Mouse (Mus musculus) limb, embryonic 15.5 days (tissue): ENCODE results near the gene Gm45753. TPM values are rescaled to one million over a fixed set of nuclear protein-coding genes. Genes with fewer than 3 reads are reported as not detected.

Source experiments
- ATAC-seq: fragments of 200-750 bp; cut with Nextera tagmentation; 2 replicates; pipeline ENCODE4 v1.8.0; 2017; ENCODE audit warnings: low read depth, moderate TSS enrichment; ENCODE audit not compliant: insufficient number of reproducible peaks, low FRiP score, low TSS enrichment
- H3K27ac ChIP-seq: fragments of 300-500 bp; sonication (generic); 2 replicates; pipeline ENCODE4 v1.5.1; 2015; ENCODE audit warnings: moderate library complexity, mild to moderate bottlenecking, inconsistent platforms
- H3K27me3 ChIP-seq: fragments of 300-500 bp; sonication (generic); 2 replicates; pipeline ENCODE4 v1.6.1; 2015; ENCODE audit warnings: inconsistent platforms
- H3K36me3 ChIP-seq: fragments of 300-500 bp; sonication (generic); 2 replicates; pipeline ENCODE4 v1.6.1; 2015; ENCODE audit warnings: inconsistent platforms
- H3K4me1 ChIP-seq: fragments of 300-500 bp; sonication (generic); 2 replicates; pipeline ENCODE4 v1.6.1; 2015; ENCODE audit warnings: inconsistent platforms
- H3K4me2 ChIP-seq: fragments of 300-500 bp; sonication (generic); 2 replicates; pipeline ENCODE4 v1.6.1; 2015; ENCODE audit warnings: mild to moderate bottlenecking, inconsistent platforms
- H3K4me3 ChIP-seq: fragments of 300-500 bp; sonication (generic); 2 replicates; pipeline ENCODE4 v1.5.1; 2015; ENCODE audit warnings: mild to moderate bottlenecking, inconsistent platforms
- H3K9ac ChIP-seq: fragments of 300-500 bp; sonication (generic); 2 replicates; pipeline ENCODE4 v1.6.1; 2015; ENCODE audit warnings: inconsistent platforms
- H3K9me3 ChIP-seq: fragments of 300-500 bp; sonication (generic); 2 replicates; pipeline ENCODE4 v1.6.1; 2016; ENCODE audit warnings: inconsistent platforms
- WGBS: fragments of 180-500 bp; shearing (Covaris S2); methylation state at CpG from one replicate; pipeline ENCODE4 v1.1.7; 2015; 5-methylcytosine and 5-hydroxymethylcytosine counted together
- polyA plus RNA-seq: library from polyadenylated mRNA; unstranded; fragments of >200 nt; fragmentation: Nextera tagmentation; extraction: Ambion mirVana; gene quantifications from 2 replicates; pipeline ENCODE4 v1.2.1, GENCODE M21; 2015

Gene Gm45753
- polyA plus RNA-seq, 1 experiment from 2014 or later: 0.08 TPM

- no peak overlapping the region for H3K4me2 ChIP-seq
- no peaks in the 10 kb centered on the region for H3K27me3 ChIP-seq
- 84% methylated on average over 2 of the region's 2 CpGs for WGBS
- no peaks in the 10 kb centered on the region for H3K36me3 ChIP-seq
- ATAC-seq: no peak
- H3K27ac ChIP-seq: no peak overlapping the region
- no peaks in the 10 kb centered on the region for H3K9me3 ChIP-seq
- no peaks in the 10 kb centered on the region for H3K4me1 ChIP-seq
- H3K4me3 ChIP-seq: no peak overlapping the region
- H3K9ac ChIP-seq: no peak overlapping the region
Observed at GRCm38 (mm10) chr8:45321365-45321764, 13.1 kb upstream of the Gm45753 start.

DNA sequence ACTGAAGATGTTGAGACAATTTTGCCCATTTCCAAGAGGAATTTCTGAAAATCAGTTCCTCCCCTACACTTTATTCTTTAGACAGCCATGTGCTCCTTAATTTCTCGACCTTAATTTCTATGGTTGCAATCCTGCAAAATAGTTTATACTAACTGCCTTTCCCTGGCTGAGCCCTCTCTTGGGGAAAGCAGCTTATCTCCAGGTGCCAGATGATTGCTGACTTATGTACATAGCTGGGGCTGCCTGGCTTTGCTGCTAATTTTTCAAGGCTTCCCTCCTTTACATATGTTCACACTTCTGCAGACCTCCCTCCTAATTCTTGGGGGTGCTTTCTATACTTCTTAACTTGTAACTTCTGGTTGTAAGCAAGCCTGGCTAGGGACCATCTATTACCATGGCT is 12.7 kb upstream of the Gm45753 start:
- WGBS: 53% methylated on average over 1 of the region's 1 CpGs
- no peak overlapping the region for H3K27ac ChIP-seq
- H3K9me3 ChIP-seq: no peaks in the 10 kb centered on the region
- no peaks in the 10 kb centered on the region for H3K4me1 ChIP-seq
- H3K27me3 ChIP-seq: no peaks in the 10 kb centered on the region
- no peak for ATAC-seq
- H3K9ac ChIP-seq: no peak overlapping the region
- no peaks in the 10 kb centered on the region for H3K36me3 ChIP-seq
- no peak overlapping the region for H3K4me3 ChIP-seq
- no peak overlapping the region for H3K4me2 ChIP-seq

- H3K27me3 ChIP-seq: no peaks in the 10 kb centered on the region
- no peak for ATAC-seq
- H3K4me3 ChIP-seq: no peak overlapping the region
- no peak overlapping the region for H3K9ac ChIP-seq
- no peak overlapping the region for H3K4me2 ChIP-seq
- H3K36me3 ChIP-seq: no peaks in the 10 kb centered on the region
- H3K4me1 ChIP-seq: no peaks in the 10 kb centered on the region
- no peaks in the 10 kb centered on the region for H3K9me3 ChIP-seq
- WGBS: 56% methylated on average over 4 of the region's 4 CpGs
- H3K27ac ChIP-seq: no peak overlapping the region
Observed at GRCm38 (mm10) chr8:45310967-45311366, 2.7 kb upstream of the Gm45753 start.

DNA sequence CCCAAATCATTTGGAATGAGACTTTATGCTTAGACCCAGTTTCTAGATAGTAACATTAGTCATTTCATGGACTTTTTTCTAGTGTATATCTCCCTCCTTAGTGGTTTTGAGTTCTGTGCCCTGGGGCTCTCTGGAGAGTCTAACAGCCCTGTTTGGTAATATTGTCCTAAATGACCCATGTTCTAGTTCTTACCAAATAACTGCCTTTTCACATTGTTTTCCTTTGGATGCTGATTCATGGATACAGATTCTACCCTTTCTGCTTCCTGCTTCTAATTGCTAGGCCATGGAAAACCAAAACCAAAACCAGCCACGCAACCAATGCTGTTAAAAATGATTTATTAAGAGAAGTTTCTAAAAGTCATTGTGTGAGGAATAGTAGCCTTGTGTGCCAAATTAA is 2.8 kb downstream of the Gm45753 start:
- Histone ChIP-seq H3K4me1 (0 out of 2 replicates have a peak, but pooled peaks cover 2% of the 10 kb centered on the region), H3K9me3 (no peaks in the 10 kb centered on the region), H3K36me3 (no peaks in the 10 kb centered on the region), H3K4me3 (no peak overlapping the region), H3K27me3 (no peaks in the 10 kb centered on the region), H3K4me2 (no peak overlapping the region), H3K27ac (no peak overlapping the region), H3K9ac (no peak overlapping the region)
- ATAC-seq: no peak
- WGBS: 60% methylated on average over 1 of the region's 1 CpGs

DNA sequence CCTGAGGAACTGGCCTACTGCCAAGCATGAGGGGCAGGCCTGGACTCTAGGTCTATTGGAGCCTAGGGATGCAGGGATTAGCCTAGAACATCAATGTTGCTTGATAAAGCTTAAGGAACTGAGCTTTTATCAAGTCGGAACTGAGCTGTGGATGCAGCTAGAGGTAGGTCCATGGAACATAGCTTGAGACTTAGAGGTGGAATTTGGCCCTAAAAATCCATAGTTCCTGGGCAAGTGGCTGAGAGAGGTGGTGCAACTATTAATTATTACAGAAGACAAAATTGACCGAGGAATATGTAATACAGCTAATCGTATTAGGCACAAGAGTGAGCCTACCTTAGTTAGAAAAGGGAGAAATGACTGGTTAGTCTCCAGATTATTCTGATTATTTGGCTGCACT is 3.9 kb downstream of the Gm45753 start:
- 91% methylated on average over 3 of the region's 3 CpGs for WGBS
- H3K36me3 ChIP-seq: no peaks in the 10 kb centered on the region
- H3K9ac ChIP-seq: no peak overlapping the region
- no peaks in the 10 kb centered on the region for H3K27me3 ChIP-seq
- H3K4me2 ChIP-seq: no peak overlapping the region
- H3K9me3 ChIP-seq: no peaks in the 10 kb centered on the region
- no peak overlapping the region for H3K4me3 ChIP-seq
- no peak overlapping the region for H3K27ac ChIP-seq
- 0 out of 2 replicates have a peak, but pooled peaks cover 2% of the 10 kb centered on the region for H3K4me1 ChIP-seq
- no peak for ATAC-seq

DNA sequence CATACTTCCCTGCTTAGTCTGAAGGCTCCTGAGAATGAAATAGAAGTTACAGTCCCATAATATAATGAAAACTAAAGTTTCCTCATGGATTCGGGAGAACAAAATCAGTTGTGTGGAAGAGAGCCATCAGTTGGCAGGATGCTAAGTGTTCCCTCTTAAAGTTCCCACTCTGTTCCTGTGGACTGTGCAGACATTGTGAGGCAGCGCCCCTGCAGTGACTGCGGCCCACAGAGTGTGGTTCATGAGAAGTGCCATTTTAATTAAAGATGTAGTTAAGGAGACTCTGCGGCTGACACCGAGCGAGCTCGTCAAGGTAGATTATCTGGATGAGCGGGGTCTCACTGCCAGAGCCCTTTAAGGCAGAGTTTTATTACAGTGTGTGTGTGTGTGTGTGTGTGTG is 5.9 kb downstream of the Gm45753 start:
- 35% methylated on average over 8 of the region's 8 CpGs for WGBS
- 0 out of 2 replicates have a peak, but pooled peaks cover 2% of the 10 kb centered on the region for H3K4me1 ChIP-seq
- H3K27ac ChIP-seq: no peak overlapping the region
- H3K9me3 ChIP-seq: no peaks in the 10 kb centered on the region
- ATAC-seq: no peak
- no peak overlapping the region for H3K9ac ChIP-seq
- H3K4me2 ChIP-seq: no peak overlapping the region
- no peak overlapping the region for H3K4me3 ChIP-seq
- no peaks in the 10 kb centered on the region for H3K36me3 ChIP-seq
- H3K27me3 ChIP-seq: no peaks in the 10 kb centered on the region

- Histone ChIP-seq H3K4me2 (no peak overlapping the region), H3K4me1 (no peaks in the 10 kb centered on the region), H3K4me3 (no peak overlapping the region), H3K27me3 (no peaks in the 10 kb centered on the region), H3K36me3 (no peaks in the 10 kb centered on the region), H3K27ac (no peak overlapping the region), H3K9ac (no peak overlapping the region), H3K9me3 (no peaks in the 10 kb centered on the region)
- 87% methylated on average over 6 of the region's 6 CpGs for WGBS
- ATAC-seq: no peak
Observed at GRCm38 (mm10) chr8:45295276-45295675, 13.0 kb downstream of the Gm45753 start.

- Histone ChIP-seq H3K4me2 (no peak within 1 kb of the TSS), H3K4me1 (no peaks in the 10 kb centered on the region), H3K9ac (no peak within 1 kb of the TSS), H3K36me3 (no peaks in the 10 kb centered on the region), H3K4me3 (no peak within 1 kb of the TSS), H3K27me3 (no peaks in the 10 kb centered on the region), H3K9me3 (no peaks in the 10 kb centered on the region), H3K27ac (no peak within 1 kb of the TSS)
- ATAC-seq: no peak
- WGBS: 89% methylated on average over 7 of the region's 7 CpGs
Observed at GRCm38 (mm10) chr8:45294687-45295086, 13.6 kb downstream of the Gm45753 start, which contains the start of gene Klkb1. Gene Klkb1 (minus strand): TSS chr8:45294859.

GRCm38 (mm10) chr8:45291790-45292189 is 16.5 kb downstream of the Gm45753 start:
- Histone ChIP-seq H3K4me1 (no peaks in the 10 kb centered on the region), H3K9me3 (no peaks in the 10 kb centered on the region), H3K4me3 (no peak overlapping the region), H3K27me3 (no peaks in the 10 kb centered on the region), H3K27ac (no peak overlapping the region), H3K9ac (no peak overlapping the region), H3K36me3 (no peaks in the 10 kb centered on the region), H3K4me2 (no peak overlapping the region)
- ATAC-seq: no peak
- WGBS: 81% methylated on average over 2 of the region's 2 CpGs

DNA sequence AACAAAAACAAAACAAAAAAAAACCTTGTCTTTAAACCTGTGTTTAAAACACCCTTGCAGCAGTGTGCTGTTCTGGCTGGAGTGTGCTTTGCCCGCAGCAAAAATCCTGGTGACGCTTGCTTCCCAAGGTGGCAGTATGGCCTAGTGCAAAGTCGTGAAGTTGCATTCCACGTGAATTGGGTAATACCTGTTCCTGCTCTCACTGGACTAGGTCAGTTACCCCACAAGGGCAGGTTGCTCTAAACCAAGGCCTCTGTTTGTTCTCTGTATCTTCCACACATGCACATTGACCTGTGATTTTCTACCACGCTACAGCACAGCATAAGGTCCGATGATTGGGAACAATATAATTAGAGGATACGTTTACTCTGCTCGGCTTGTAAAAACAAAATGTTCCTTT is 26.6 kb downstream of the Gm45753 start:
- Histone ChIP-seq H3K9me3 (no peaks in the 10 kb centered on the region), H3K9ac (no peak overlapping the region), H3K36me3 (no peaks in the 10 kb centered on the region), H3K4me3 (no peak overlapping the region), H3K27ac (no peak overlapping the region), H3K27me3 (no peaks in the 10 kb centered on the region), H3K4me2 (no peak overlapping the region), H3K4me1 (no peaks in the 10 kb centered on the region)
- 63% methylated on average over 8 of the region's 8 CpGs for WGBS
- ATAC-seq: no peak

GRCm38 (mm10) chr8:45277453-45277852 is 30.8 kb downstream of the Gm45753 start:
- no peak overlapping the region for H3K9ac ChIP-seq
- H3K4me3 ChIP-seq: no peak overlapping the region
- H3K36me3 ChIP-seq: no peaks in the 10 kb centered on the region
- no peaks in the 10 kb centered on the region for H3K9me3 ChIP-seq
- no peaks in the 10 kb centered on the region for H3K4me1 ChIP-seq
- H3K4me2 ChIP-seq: no peak overlapping the region
- no peak overlapping the region for H3K27ac ChIP-seq
- 65% methylated on average over 3 of the region's 3 CpGs for WGBS
- no peak for ATAC-seq
- H3K27me3 ChIP-seq: no peaks in the 10 kb centered on the region

GRCm38 (mm10) chr8:45274317-45274716 is 33.9 kb downstream of the Gm45753 start:
- H3K36me3 ChIP-seq: no peaks in the 10 kb centered on the region
- H3K27me3 ChIP-seq: no peaks in the 10 kb centered on the region
- H3K27ac ChIP-seq: no peak overlapping the region
- H3K9me3 ChIP-seq: no peaks in the 10 kb centered on the region
- no peak overlapping the region for H3K9ac ChIP-seq
- ATAC-seq: no peak
- H3K4me3 ChIP-seq: no peak overlapping the region
- no peaks in the 10 kb centered on the region for H3K4me1 ChIP-seq
- WGBS: 72% methylated on average over 4 of the region's 4 CpGs
- H3K4me2 ChIP-seq: no peak overlapping the region

GRCm38 (mm10) chr8:45269056-45269455 is 39.2 kb downstream of the Gm45753 start:
- Histone ChIP-seq H3K4me3 (no peak overlapping the region), H3K9me3 (0 out of 2 replicates have a peak, but pooled peaks cover 2% of the 10 kb centered on the region), H3K9ac (no peak overlapping the region), H3K27ac (no peak overlapping the region), H3K4me2 (no peak overlapping the region), H3K36me3 (no peaks in the 10 kb centered on the region), H3K4me1 (peaks cover 3% of the 10 kb centered on the region; the same call in 1 of the 2 replicates), H3K27me3 (no peaks in the 10 kb centered on the region)
- ATAC-seq: no peak
